Mouse (Mus musculus) T-helper 2 cell (primary cell): ENCODE measurements around the gene Fut11.
"Not testable (repeated sequence)": the region's sequence is repeated elsewhere in the genome, so short reads cannot be mapped to it uniquely, and the experiment has no call there.

Source experiments
- in situ Hi-C: fragments of 300-600 bp; cut with MboI, MseI; formaldehyde crosslinking; loops from one replicate; pipeline ENCODE4 v1.15.1; 2025; ENCODE audit warnings: high pct_unique_total_duplicates

Gene Fut11

GRCm38 (mm10) chr14:20673735-20674063 lies 21.1 kb upstream of the Fut11 start:
- in situ Hi-C loops: no loop called here

- in situ Hi-C loops: no loop called here
Observed at GRCm38 (mm10) chr14:20674064-20674833, 20.5 kb upstream of the Fut11 start, which contains the start of gene Sec24c. Gene Sec24c (plus strand): TSS chr14:20674308.

- in situ Hi-C loops: no loop called here
Observed at GRCm38 (mm10) chr14:20677906-20678305, 16.9 kb upstream of the Fut11 start.

GRCm38 (mm10) chr14:20681742-20682141 lies 13.0 kb upstream of the Fut11 start:
- in situ Hi-C loops: no loop called here

GRCm38 (mm10) chr14:20682498-20682897 lies 12.3 kb upstream of the Fut11 start:
- in situ Hi-C loops: no loop called here

- in situ Hi-C loops: no loop called here
Observed at GRCm38 (mm10) chr14:20686576-20686975, 8.2 kb upstream of the Fut11 start.

- in situ Hi-C loops: no loop called here
Observed at GRCm38 (mm10) chr14:20689009-20689408, 5.8 kb upstream of the Fut11 start.

GRCm38 (mm10) chr14:20691772-20692171 lies 3.0 kb upstream of the Fut11 start:
- in situ Hi-C loops: no loop called here

- in situ Hi-C loops: no loop called here
Observed at GRCm38 (mm10) chr14:20693589-20694101, 1.1 kb upstream of the Fut11 start.

- in situ Hi-C loops: no loop called here
Observed at GRCm38 (mm10) chr14:20694185-20694883, 434 bp upstream of the Fut11 start.

- in situ Hi-C loops: no loop called here
Observed at GRCm38 (mm10) chr14:20695761-20696520, 1.2 kb downstream of the Fut11 start.

GRCm38 (mm10) chr14:20696986-20697385 lies 2.2 kb downstream of the Fut11 start:
- in situ Hi-C loops: no loop called here

- in situ Hi-C loops: no loop called here
Observed at GRCm38 (mm10) chr14:20698515-20698914, 3.7 kb downstream of the Fut11 start.

GRCm38 (mm10) chr14:20700362-20700761 lies 5.6 kb downstream of the Fut11 start:
- in situ Hi-C loops: no loop called here

- in situ Hi-C loops: no loop called here
Observed at GRCm38 (mm10) chr14:20701554-20701953, 6.8 kb downstream of the Fut11 start.

GRCm38 (mm10) chr14:20702096-20702740 lies 7.5 kb downstream of the Fut11 start:
- in situ Hi-C loops: no loop called here

- in situ Hi-C loops: no loop called here
Observed at GRCm38 (mm10) chr14:20702741-20703381, 8.1 kb downstream of the Fut11 start, which contains the start of gene Chchd1. Gene Chchd1 (plus strand): TSS chr14:20703006.

GRCm38 (mm10) chr14:20703461-20703860 lies 8.7 kb downstream of the Fut11 start:
- in situ Hi-C loops: not testable (repeated sequence)

GRCm38 (mm10) chr14:20707201-20708190 lies 12.7 kb downstream of the Fut11 start, which contains the start of gene Zswim8:
Gene Zswim8 (plus strand): TSS chr14:20707552.
- in situ Hi-C loops: no loop called here

- in situ Hi-C loops: no loop called here
Observed at GRCm38 (mm10) chr14:20708239-20708638, 13.5 kb downstream of the Fut11 start.
